Mouse (Mus musculus): Measurements from ENCODE around the gene Rangap1.

DNA sequence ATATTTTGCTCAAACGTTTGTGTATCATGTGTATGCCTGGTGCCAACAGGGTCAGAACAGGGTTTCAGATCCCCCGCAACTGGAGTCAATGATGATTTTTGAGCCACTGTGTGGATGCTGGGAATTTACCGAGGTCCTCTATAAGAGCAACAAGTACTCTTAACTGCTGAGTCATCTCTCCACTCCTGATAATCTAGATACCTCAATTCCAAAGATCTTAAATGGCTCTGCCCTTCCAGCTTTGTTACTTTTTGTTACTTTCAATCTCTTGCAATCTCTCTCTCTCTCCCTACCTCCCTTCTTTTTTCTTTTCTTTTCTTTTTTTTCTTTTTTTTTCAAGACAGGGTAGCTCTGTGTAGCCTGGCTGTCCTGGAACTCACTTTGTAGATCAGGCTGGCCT, 10.3 kb downstream of the Rangap1 start:
- TF ChIP-seq CTCF (IDR thresholded peaks at IDR 0.05; ENCODE audit: insufficient read depth, low read length), result no peak
- no peak for TF ChIP-seq POLR2A (IDR thresholded peaks at IDR 0.05; ENCODE audit: borderline replicate concordance, extremely low read depth, low read depth, low read length)
